Mouse (Mus musculus): Measurements from ENCODE around the gene Dtwd1.
"Not testable (repeated sequence)": the region's sequence is repeated elsewhere in the genome, so short reads cannot be mapped to it uniquely, and the experiment has no call there.

Dtwd1 gene

DNA sequence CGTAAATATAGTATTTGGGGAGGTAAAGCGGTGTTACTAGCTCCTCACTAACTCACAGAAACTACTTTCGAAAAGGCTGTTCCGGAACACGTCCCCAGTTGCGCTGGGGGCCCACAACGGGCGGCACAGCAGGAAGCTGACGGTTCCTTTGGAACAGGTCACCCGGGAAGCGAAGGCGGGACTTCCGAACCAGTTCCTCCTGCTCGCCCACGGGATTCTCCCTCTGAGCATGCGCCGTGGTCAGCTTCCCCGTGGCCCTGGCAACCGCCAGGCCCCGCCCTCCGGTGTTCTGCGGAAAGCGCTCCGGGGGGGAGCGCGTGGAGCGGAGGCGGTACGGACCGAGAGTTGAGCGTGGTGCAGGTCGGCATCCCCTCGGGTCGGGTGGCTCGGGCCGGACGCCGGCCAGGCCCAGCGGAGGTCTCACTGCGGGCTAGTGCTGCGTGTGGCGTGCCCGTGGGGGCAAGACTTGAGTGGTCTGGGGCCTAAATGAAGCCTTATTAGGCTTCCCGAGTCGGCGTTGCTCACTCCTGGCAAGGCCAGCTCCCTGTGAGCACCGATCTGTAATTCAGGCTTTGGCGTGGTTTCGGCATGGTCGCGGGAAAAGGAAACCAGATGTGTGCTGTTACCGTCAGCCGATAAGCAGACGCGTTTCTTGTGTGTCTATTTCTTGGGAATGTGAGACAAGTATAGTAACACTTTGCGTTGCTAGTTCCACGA is at the start of gene Dtwd1, which contains the start of gene Fam227b:
TSS of gene Dtwd1 (plus strand) at position 287 of the 717 bp plus-strand sequence.
TSS of gene Fam227b (minus strand) at position 150 of the 717 bp plus-strand sequence.
- peak; percentile 93 to 96 for DNase-seq (ENCODE audit: low spot score in 2 of 2)

DNA sequence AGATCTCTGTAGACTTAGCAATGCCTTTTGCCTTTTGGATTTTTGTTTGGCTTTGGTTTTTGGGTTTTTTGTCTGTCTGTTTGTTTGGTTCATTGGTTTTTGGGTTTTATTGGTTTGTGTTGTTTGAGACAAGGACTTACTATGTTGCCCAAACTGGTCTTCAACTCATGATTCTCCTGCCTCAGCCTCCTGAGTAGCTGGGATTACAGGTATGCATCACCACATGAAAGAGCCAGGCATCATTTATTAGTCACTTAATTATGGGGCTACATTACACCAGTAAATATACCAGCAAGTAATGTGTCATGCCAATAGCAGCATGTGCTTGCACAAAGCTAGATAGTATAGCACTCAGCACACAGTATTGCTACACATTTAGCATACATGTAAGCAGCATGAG is 4.2 kb upstream of the Dtwd1 start:
- DNase-seq (ENCODE audit: low spot score in 2 of 2), result no peak

DNA sequence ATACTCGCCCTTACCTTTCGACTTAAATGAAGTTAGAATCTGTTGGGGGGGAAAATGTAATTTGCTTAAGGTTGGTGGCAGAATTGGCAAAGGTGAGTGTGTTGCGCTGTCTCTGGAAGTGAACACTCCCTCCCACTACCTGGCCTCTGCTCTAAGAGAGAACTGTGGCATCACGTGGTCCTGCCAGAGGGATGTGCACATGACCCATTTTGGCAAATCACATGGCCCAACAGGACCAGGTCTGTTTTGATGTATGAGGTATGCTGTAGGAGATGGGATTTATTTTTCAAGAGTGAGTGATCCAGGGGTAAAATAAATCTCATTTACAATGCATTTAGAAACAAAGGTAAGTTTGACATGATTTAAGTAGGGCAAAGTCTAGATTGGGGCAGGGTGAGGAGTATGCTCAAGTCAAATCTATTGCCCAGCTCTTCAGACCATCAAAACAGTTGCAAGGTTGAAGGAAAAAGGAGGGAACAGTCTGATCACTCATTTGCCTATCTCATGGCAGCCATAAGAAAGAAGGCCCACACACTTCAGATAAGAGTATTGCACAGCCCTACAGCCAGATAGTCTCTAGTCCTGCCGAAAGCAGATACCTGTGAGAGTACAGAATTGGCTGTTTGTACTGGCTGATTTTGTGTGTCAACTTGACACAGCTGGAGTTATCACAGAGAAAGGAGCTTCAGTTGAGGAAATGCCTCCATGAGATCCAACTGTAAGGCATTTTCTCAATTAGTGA is 13.5 kb downstream of the Dtwd1 start:
- no peak for DNase-seq (ENCODE audit: low spot score in 2 of 2)

DNA sequence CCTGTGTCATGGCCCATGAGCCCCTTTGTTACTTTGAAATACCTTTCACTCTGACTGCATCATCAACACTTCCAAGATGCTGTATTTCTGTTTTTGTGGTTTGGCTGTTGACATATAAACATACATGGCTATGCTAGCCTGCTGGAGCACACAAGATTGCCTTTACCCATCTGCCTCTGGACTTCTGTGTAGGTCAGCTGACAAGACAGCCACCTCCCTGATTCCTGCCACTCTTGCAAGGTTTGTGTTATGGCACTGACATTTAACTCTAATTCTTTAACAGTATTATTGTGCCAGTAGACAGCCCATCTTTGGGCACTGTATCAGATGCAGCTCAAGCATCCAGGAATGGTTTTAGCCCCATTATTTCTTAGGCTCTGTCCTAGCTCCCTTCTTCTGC is 14.4 kb downstream of the Dtwd1 start:
- no peak for DNase-seq (ENCODE audit: low spot score in 2 of 2)

DNA sequence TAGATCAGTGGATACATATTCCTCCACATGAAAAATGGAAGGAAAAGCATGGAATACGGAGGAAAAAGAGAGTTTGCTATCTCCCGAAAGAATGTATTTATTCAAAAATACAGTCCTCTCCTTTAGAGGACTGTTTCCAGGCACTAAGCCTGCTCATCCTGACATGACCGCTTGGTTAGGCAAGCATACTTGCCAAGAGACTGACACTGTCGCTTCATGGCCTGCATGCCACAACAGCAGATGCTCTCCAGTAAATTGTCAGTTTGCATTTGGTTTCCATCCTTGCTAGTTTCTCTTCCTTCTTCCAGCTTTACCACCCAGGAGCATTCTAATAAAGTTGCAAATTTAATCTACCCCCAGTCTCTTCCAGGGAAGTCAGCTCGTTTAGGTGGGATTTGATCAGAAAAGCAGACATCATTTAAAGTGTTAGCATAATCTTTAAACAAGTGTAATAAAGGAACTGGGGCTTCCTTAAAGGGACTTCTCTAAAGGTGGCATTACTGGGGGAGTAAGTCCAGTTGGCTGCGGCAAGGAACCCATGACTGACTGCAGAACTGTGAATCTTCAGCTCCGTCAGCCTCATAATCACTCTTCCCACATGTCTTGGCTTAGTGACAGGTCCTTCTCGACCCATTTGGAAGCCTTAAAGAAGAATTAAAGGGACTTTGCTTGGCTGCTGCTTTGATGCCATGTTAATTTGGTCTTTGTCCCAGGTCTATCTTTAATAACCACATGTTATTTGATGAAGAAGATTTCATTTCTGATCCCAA is 15.1 kb downstream of the Dtwd1 start:
- no peak for DNase-seq (ENCODE audit: low spot score in 2 of 2)

DNA sequence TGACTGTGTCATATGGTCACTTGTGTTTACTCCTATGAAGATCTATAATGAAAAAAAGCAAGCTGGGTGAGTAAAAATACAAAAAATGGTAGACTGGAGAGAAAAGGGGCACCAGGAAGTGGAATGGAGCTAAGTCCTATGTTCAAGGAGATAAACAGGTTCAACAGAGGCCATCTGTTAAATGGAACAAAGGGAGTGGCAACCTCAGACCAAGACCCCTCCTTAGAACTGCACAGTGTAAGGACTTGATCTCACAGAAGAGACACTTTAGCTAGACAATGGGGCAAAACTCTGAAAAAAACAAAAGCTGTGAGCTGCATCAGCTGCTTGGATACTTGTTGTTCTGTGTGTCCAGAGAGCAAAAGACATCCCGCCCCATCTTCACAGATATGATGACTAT is 19.5 kb downstream of the Dtwd1 start:
- no peak for DNase-seq (ENCODE audit: low spot score in 2 of 2)

DNA sequence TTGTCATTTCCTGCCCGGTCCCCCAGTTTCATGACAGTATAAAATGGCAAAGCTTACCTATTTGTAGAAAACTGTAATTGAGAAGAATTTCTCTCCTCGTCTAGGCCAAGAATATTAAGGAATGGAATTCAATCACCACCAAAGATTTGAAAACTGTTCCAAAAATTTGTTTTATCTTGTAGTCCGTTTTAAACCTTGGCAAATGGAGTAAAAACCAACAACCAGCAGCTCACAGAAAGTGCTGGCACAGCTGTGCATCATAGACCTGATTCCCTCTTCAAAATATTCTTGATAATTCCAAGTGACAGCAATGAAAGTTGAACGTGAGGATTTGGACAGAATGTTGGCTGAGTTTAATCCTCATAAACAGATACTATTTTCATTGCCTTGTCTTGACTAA is 39.4 kb downstream of the Dtwd1 start:
- no peak for DNase-seq (ENCODE audit: low spot score in 2 of 2)

DNA sequence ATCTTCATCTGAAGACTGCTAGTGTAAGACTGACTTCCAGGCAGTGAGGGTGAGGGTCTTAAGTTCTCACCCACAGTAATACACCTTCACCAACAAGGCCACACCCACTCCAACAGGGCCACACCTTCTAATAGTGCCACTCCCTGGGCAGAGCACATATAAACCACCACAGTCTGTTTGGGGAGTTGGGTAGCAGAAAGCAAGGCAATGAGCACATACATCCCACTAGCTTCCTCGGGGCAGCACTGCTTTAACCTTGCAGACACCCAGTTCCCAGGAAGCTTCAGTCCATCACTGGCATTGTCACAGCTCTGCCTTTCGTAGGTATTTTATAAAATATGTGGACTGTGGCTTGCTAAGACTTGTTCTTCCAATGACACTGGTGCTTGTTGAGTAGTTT is 40.2 kb downstream of the Dtwd1 start:
- DNase-seq (ENCODE audit: low spot score in 2 of 2), result no peak

DNA sequence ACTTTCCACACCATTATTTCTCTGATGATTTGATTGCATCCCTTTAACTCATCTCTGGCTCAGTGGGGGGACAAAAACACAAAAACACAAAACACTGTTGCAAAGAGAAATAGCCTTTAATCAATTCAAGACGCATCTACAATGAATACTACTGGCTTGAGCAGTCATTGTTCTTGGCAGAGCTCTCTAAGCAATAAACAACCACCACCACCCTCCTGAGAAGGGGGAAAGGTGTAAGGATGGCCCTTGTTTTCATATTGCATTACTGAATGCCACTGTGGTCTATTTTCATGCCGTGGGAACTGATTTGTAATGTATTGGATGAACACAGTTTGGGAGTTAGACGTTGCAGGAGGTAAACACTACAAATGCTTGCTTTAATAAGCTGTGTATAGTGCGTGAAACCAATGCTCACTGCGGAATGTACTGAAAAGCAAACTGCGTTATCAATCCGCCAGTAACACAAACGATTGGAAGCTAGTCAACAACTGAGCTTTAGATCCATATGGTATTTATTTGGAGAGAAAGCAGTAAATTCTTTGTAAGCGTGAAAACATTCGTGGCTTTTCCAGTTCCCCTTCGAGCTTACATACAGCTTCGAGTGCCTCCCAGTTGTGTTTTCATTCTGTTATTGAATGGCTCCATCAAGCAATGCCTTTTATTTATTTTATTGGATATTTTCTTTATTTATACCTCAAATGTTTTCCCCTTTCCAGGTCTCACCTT is 43.9 kb downstream of the Dtwd1 start:
- DNase-seq (ENCODE audit: low spot score in 2 of 2), result no peak

DNA sequence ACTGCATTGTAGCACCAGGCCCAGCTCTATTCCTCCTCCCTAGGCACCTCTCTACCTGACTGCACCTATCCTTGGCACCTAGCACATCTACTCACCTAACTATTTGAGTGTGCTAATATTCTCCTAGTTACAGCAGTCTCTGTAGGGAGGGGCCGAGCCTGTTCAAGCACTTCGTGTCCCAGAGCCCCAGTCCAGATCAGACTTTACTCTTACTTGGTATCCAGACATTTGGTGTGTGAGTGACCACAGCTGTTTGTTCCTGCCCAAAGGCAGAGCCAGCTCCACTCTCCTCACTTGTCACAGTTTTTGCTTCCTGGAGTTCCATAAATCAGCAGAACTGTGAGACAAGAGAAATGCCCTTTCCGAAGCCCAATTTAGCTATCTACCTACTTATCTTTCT is 47.0 kb downstream of the Dtwd1 start:
- DNase-seq (ENCODE audit: low spot score in 2 of 2), result no peak

DNA sequence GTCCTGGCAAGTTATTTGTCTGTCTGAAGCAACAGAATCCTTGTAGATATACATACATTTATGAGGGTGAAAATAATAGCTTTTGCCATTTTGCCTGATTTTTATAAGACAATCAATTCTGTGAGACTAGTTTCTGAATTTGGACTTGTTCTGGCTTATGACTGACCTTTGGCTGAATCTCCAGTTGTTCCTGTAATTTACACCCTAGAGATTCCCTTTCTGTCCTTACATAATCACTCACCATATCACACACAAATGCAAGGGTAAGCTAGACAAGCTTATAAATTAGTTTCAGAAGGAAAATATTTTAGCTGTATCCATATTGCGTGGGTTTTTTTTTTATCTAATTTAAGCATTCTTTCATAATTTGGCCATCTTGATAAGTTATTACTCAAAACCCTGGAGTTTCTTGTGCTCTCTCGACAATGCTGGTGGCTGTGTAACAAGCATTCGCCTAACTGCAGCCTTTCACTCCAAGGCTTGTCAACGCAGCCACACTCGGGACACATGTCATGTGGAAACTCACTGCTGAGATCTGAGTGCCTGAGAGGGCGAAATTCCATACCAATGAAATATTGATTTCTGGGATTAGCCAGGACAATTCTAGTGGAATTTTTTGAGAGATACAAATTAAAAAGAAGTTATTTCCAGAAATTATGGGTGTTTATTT is 59.2 kb downstream of the Dtwd1 start:
- no peak for DNase-seq (ENCODE audit: low spot score in 2 of 2)

DNA sequence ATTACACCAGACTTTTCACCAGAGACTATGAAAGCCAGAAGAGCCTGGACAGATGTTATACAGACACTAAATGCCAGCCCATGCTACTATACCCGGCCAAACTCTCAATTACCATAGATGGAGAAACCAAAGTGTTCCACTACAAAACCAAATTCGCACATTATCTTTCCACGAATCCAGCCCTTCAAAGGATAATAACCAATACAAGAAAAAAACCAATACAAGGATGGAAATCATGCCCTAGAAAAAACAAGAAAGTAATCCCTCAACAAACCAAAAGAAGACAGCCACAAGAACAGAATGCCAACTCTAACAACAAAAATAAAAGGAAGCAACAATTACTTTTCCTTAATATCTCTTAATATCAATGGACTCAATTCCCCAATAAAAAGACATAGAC is 62.9 kb downstream of the Dtwd1 start, which contains the start of gene Gm17555:
TSS of gene Gm17555 (plus strand) at position 301 of the 400 bp plus-strand sequence.
- not testable (repeated sequence) for DNase-seq (ENCODE audit: low spot score in 2 of 2)
